Mouse (Mus musculus) layer of hippocampus, postnatal 36 days (tissue): ENCODE data around the gene Emsy. TPM values are rescaled to one million over a fixed set of nuclear protein-coding genes. Genes with fewer than 3 reads are reported as not detected.

Source experiments
- DNase-seq, 2 experiments: peaks; one replicate each; pipeline ENCODE4 v3.0.0; 2022
- total RNA-seq, 2 experiments: library from RNA; stranded (reverse); gene quantifications; 2 replicates each; pipeline ENCODE4 v1.2.3; 2021

The Emsy gene
- total RNA-seq, 2 experiments from 2014 or later, result 65.7 to 78.1 TPM

- DNase-seq, result no peak
Measured at GRCm38 (mm10) chr7:98575651-98576239, 80.8 kb downstream of the Emsy start.

- DNase-seq, result no peak
Measured at GRCm38 (mm10) chr7:98574771-98575191, 81.8 kb downstream of the Emsy start.

GRCm38 (mm10) chr7:98574271-98574670 is 82.3 kb downstream of the Emsy start:
- no peak for DNase-seq

- DNase-seq, result peak; percentile 65 to 67
Measured at GRCm38 (mm10) chr7:98573231-98573781, 83.3 kb downstream of the Emsy start.

- no peak for DNase-seq
Measured at GRCm38 (mm10) chr7:98572223-98572868, 84.2 kb downstream of the Emsy start.

- DNase-seq, result no peak
Measured at GRCm38 (mm10) chr7:98570824-98571505, 85.6 kb downstream of the Emsy start.

- DNase-seq, result no peak
Measured at GRCm38 (mm10) chr7:98567056-98567455, 89.5 kb downstream of the Emsy start.

GRCm38 (mm10) chr7:98564607-98565364 is 91.8 kb downstream of the Emsy start:
- DNase-seq, result no peak

GRCm38 (mm10) chr7:98563991-98564390 is 92.6 kb downstream of the Emsy start:
- DNase-seq, result no peak

- no peak for DNase-seq
Measured at GRCm38 (mm10) chr7:98562966-98563365, 93.6 kb downstream of the Emsy start.

- DNase-seq, result no peak
Measured at GRCm38 (mm10) chr7:98562186-98562585, 94.4 kb downstream of the Emsy start.

GRCm38 (mm10) chr7:98561556-98562164 is 94.9 kb downstream of the Emsy start:
- DNase-seq, result no peak

GRCm38 (mm10) chr7:98558128-98558921 is 98.3 kb downstream of the Emsy start:
- no peak for DNase-seq

GRCm38 (mm10) chr7:98556767-98557394 is 99.7 kb downstream of the Emsy start:
- DNase-seq, result no peak

- no peak for DNase-seq
Measured at GRCm38 (mm10) chr7:98551041-98551440, 105.5 kb downstream of the Emsy start.

- DNase-seq, result no peak
Measured at GRCm38 (mm10) chr7:98550596-98550995, 106.0 kb downstream of the Emsy start.

- DNase-seq, result no peak
Measured at GRCm38 (mm10) chr7:98548839-98549238, 107.7 kb downstream of the Emsy start.

- no peak for DNase-seq
Measured at GRCm38 (mm10) chr7:98544556-98544955, 112.0 kb downstream of the Emsy start.

GRCm38 (mm10) chr7:98543853-98544370 is 112.7 kb downstream of the Emsy start:
- no peak for DNase-seq

GRCm38 (mm10) chr7:98542731-98543142 is 113.8 kb downstream of the Emsy start:
- DNase-seq, result no peak

- DNase-seq, result no peak
Measured at GRCm38 (mm10) chr7:98542267-98542666, 114.3 kb downstream of the Emsy start.
